Mouse (Mus musculus) lung, postnatal 0 days (tissue): ENCODE measurements at regions not wholly inside any gene's neighbourhood (a gene's known extent, or its start where the extent isn't known, plus 50 kb on each side); places are given as distances from the start of the nearest gene placed in this dataset.

Experiments
- ATAC-seq: fragments of 200-750 bp; cut with Nextera tagmentation; 2 replicates; pipeline ENCODE4 v1.8.0; 2017; ENCODE audit warnings: moderate library complexity
- DNase-seq: peaks from one replicate; pipeline ENCODE4 v3.0.0-alpha.2; 2016; ENCODE audit warnings: low spot score
- H3K27ac ChIP-seq: fragments of 300-500 bp; sonication (generic); 2 replicates; pipeline ENCODE4 v1.5.1; 2014; ENCODE audit warnings: antibody characterized with exemption, mild to moderate bottlenecking, low read length, mixed read lengths
- H3K27me3 ChIP-seq: fragments of 300-500 bp; sonication (generic); replicated peaks from 2 replicates; pipeline ENCODE4 v1.6.1; 2014; ENCODE audit warnings: low read length, mixed read lengths; ENCODE audit not compliant: insufficient read depth
- H3K36me3 ChIP-seq: fragments of 300-500 bp; sonication (generic); 2 replicates; pipeline ENCODE4 v1.6.1; 2014; ENCODE audit warnings: low read length, mixed read lengths; ENCODE audit not compliant: insufficient read depth
- H3K4me1 ChIP-seq: fragments of 300-500 bp; sonication (generic); 2 replicates; pipeline ENCODE4 v1.6.1; 2014; ENCODE audit warnings: antibody characterized with exemption, low read depth, low read length, mixed read lengths; ENCODE audit not compliant: insufficient read depth
- H3K4me2 ChIP-seq: fragments of 300-500 bp; sonication (generic); replicated peaks from 2 replicates; pipeline ENCODE4 v1.6.1; 2014; ENCODE audit warnings: low read depth, mild to moderate bottlenecking, low read length, moderate library complexity, mixed read lengths
- H3K4me3 ChIP-seq: fragments of 300-500 bp; sonication (generic); 2 replicates; pipeline ENCODE4 v1.5.1; 2014; ENCODE audit warnings: low read depth, low read length
- H3K9ac ChIP-seq: fragments of 300-500 bp; sonication (generic); replicated peaks from 2 replicates; pipeline ENCODE4 v1.6.1; 2014; ENCODE audit warnings: low read depth, mild to moderate bottlenecking
- H3K9me3 ChIP-seq: fragments of 300-500 bp; sonication (generic); 2 replicates; pipeline ENCODE4 v1.6.1; 2016; ENCODE audit warnings: low read length, mixed read lengths
- CTCF ChIP-seq: IDR thresholded peaks from 2 replicates; pipeline ENCODE4 v1.5.1; 2016; ENCODE audit warnings: antibody characterized with exemption, mild to moderate bottlenecking
- EP300 ChIP-seq: IDR thresholded peaks from 2 replicates; pipeline ENCODE4 v1.6.1; 2016; ENCODE audit warnings: antibody characterized with exemption, mild to moderate bottlenecking, control low read depth
- WGBS: fragments of 180-500 bp; shearing (Covaris S2); extraction: QIAGEN DNeasy Blood & Tissue Kit; methylation state at CpG from one replicate; pipeline ENCODE4 v1.1.7; 2014; 5-methylcytosine and 5-hydroxymethylcytosine counted together

GRCm38 (mm10) chr10:102735207-102735606 lies 223.2 kb downstream of the Rassf9 start:
- ATAC-seq (peak; percentile 41; the same call in 1 of the 2 replicates), DNase-seq (peak; percentile 70)
- no peak overlapping the region for H3K4me2 ChIP-seq
- WGBS: 31% methylated on average over 3 of the region's 3 CpGs
- TF ChIP-seq EP300 (no peak), CTCF (peak; percentile 65)
- H3K4me1 ChIP-seq: no peaks in the 10 kb centered on the region
- no peak overlapping the region for H3K4me3 ChIP-seq
- no peak overlapping the region for H3K27ac ChIP-seq
- no peaks in the 10 kb centered on the region for H3K9me3 ChIP-seq
- no peak overlapping the region for H3K9ac ChIP-seq
- H3K36me3 ChIP-seq: no peaks in the 10 kb centered on the region
- H3K27me3 ChIP-seq: no peaks in the 10 kb centered on the region

GRCm38 (mm10) chr10:102732420-102732819 lies 220.4 kb downstream of the Rassf9 start:
- Histone ChIP-seq H3K27me3 (no peaks in the 10 kb centered on the region), H3K4me3 (no peak overlapping the region), H3K36me3 (no peaks in the 10 kb centered on the region), H3K4me1 (no peaks in the 10 kb centered on the region), H3K9ac (no peak overlapping the region), H3K9me3 (no peaks in the 10 kb centered on the region), H3K27ac (no peak overlapping the region), H3K4me2 (no peak overlapping the region)
- 71% methylated on average over 6 of the region's 6 CpGs for WGBS
- ATAC-seq (no peak), DNase-seq (peak; percentile 13)
- TF ChIP-seq EP300: no peak
- TF ChIP-seq CTCF: no peak

- ATAC-seq (peak; percentile 83), DNase-seq (peak; percentile 61)
- H3K36me3 ChIP-seq: no peaks in the 10 kb centered on the region
- H3K9ac ChIP-seq: no peak overlapping the region
- H3K27ac ChIP-seq: no peak overlapping the region
- no peak overlapping the region for H3K4me2 ChIP-seq
- no peak overlapping the region for H3K4me3 ChIP-seq
- no peaks in the 10 kb centered on the region for H3K27me3 ChIP-seq
- H3K9me3 ChIP-seq: no peaks in the 10 kb centered on the region
- H3K4me1 ChIP-seq: no peaks in the 10 kb centered on the region
- WGBS: 49% methylated on average over 2 of the region's 2 CpGs
- TF ChIP-seq CTCF: no peak
- TF ChIP-seq EP300: peak; percentile 95
Observed at GRCm38 (mm10) chr10:102712263-102712662, 200.2 kb downstream of the Rassf9 start.

DNA sequence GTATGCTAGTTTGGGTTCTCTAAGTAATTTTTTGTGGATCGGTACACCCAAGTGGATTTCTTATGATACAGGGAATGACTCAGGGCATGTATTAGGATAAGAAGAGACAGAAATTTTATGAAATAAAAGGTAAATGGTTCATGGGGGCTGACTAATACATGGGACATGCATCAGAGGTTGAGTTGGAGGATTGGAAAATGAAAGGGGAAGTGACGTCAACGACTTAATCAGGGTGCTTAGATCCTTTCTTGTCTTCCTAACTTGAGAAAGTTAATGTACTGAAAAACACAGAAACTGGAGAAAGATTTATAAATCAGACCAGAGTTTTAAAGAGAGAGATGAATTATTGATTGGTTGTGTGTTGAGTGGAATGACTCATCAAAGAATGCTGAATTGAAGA lies 193.8 kb downstream of the Rassf9 start:
- H3K4me1 ChIP-seq: no peaks in the 10 kb centered on the region
- no peak overlapping the region for H3K27ac ChIP-seq
- H3K36me3 ChIP-seq: no peaks in the 10 kb centered on the region
- no peak for DNase-seq
- H3K9ac ChIP-seq: no peak overlapping the region
- no peak overlapping the region for H3K4me2 ChIP-seq
- no peak for ATAC-seq
- 87% methylated on average over 3 of the region's 3 CpGs for WGBS
- H3K27me3 ChIP-seq: no peaks in the 10 kb centered on the region
- TF ChIP-seq CTCF: no peak
- TF ChIP-seq EP300: no peak
- H3K4me3 ChIP-seq: no peak overlapping the region
- H3K9me3 ChIP-seq: no peaks in the 10 kb centered on the region

- Histone ChIP-seq H3K36me3 (no peaks in the 10 kb centered on the region), H3K9me3 (no peaks in the 10 kb centered on the region), H3K4me3 (no peak overlapping the region), H3K4me2 (no peak overlapping the region), H3K4me1 (no peaks in the 10 kb centered on the region), H3K27me3 (no peaks in the 10 kb centered on the region), H3K27ac (no peak overlapping the region), H3K9ac (no peak overlapping the region)
- 77% methylated on average over 2 of the region's 2 CpGs for WGBS
- no peak for ATAC-seq
- no peak for TF ChIP-seq EP300
- no peak for DNase-seq
Observed at GRCm38 (mm10) chr10:102694810-102695209, 182.8 kb downstream of the Rassf9 start.

- H3K36me3 ChIP-seq: no peaks in the 10 kb centered on the region
- no peak overlapping the region for H3K4me3 ChIP-seq
- H3K9ac ChIP-seq: no peak overlapping the region
- 29% methylated on average over 1 of the region's 1 CpGs for WGBS
- 0 out of 2 replicates have a peak, but pooled peaks have one; percentile 17 for ATAC-seq
- peak; percentile 24 for DNase-seq
- H3K4me1 ChIP-seq: no peaks in the 10 kb centered on the region
- H3K9me3 ChIP-seq: no peaks in the 10 kb centered on the region
- H3K27me3 ChIP-seq: no peaks in the 10 kb centered on the region
- no peak overlapping the region for H3K4me2 ChIP-seq
- TF ChIP-seq EP300: peak; percentile 16; the same call in 1 of the 2 replicates
- no peak for TF ChIP-seq CTCF
- H3K27ac ChIP-seq: no peak overlapping the region
Observed at GRCm38 (mm10) chr10:102689966-102690365, 177.9 kb downstream of the Rassf9 start.
